Mouse (Mus musculus) adrenal gland, postnatal 0 days (tissue): ENCODE measurements around the gene AL732309.1. TPM values are rescaled to one million over a fixed set of nuclear protein-coding genes. Genes with fewer than 3 reads are reported as not detected.

Source experiments
- polyA plus RNA-seq: library from polyadenylated mRNA; unstranded; fragments of >200 nt; fragmentation: Nextera tagmentation; extraction: Ambion mirVana; gene quantifications from 2 replicates; pipeline ENCODE4 v1.2.1, GENCODE M21; 2015

The AL732309.1 gene
- 2.5 and 2.8 TPM in 2 replicates for polyA plus RNA-seq

GRCm38 (mm10) chr2:25246183-25247072, at the start of gene AL732309.1:
Gene AL732309.1 (minus strand): TSS chr2:25246863.

GRCm38 (mm10) chr2:25289651-25290050, 43.0 kb upstream of the AL732309.1 start, which contains the start of gene Lrrc26:
Gene Lrrc26 (plus strand): TSS chr2:25289915.

GRCm38 (mm10) chr2:25287927-25288649, 41.4 kb upstream of the AL732309.1 start, which contains the start of gene Tmem210:
Gene Tmem210 (plus strand): TSS chr2:25288145.

GRCm38 (mm10) chr2:25271827-25272511, 25.3 kb upstream of the AL732309.1 start, which contains the start of the genes Ssna1 and Anapc2:
Gene Ssna1 (minus strand): TSS chr2:25272438.
Gene Anapc2 (plus strand): TSS chr2:25272478.

GRCm38 (mm10) chr2:25262291-25262767, 15.7 kb upstream of the AL732309.1 start, which contains the start of gene Tprn:
Gene Tprn (plus strand): TSS chr2:25262618.

GRCm38 (mm10) chr2:25255284-25255779, 8.7 kb upstream of the AL732309.1 start, which contains the start of gene Tmem203:
Gene Tmem203 (plus strand): TSS chr2:25255439.

GRCm38 (mm10) chr2:25242101-25242506, 4.6 kb downstream of the AL732309.1 start, which contains the start of the genes Rnf208 and Cysrt1:
Gene Rnf208 (plus strand): TSS chr2:25242255.
Gene Cysrt1 (minus strand): TSS chr2:25242452.

GRCm38 (mm10) chr2:25236614-25237013, 10.0 kb downstream of the AL732309.1 start, which contains the start of gene Rnf224:
Gene Rnf224 (minus strand): TSS chr2:25236787.

GRCm38 (mm10) chr2:25234050-25234449, 12.6 kb downstream of the AL732309.1 start, which contains the start of gene Slc34a3:
Gene Slc34a3 (minus strand): TSS chr2:25234364.

GRCm38 (mm10) chr2:25224492-25224765, 22.2 kb downstream of the AL732309.1 start, which contains the start of gene Tubb4b:
Gene Tubb4b (minus strand): TSS chr2:25224702.

GRCm38 (mm10) chr2:25218445-25218844, 28.2 kb downstream of the AL732309.1 start, which contains the start of gene Fam166a:
Gene Fam166a (plus strand): TSS chr2:25218745.

GRCm38 (mm10) chr2:25214444-25214843, 32.2 kb downstream of the AL732309.1 start, which contains the start of gene Stpg3:
Gene Stpg3 (minus strand): TSS chr2:25214637.

GRCm38 (mm10) chr2:25211121-25211670, 35.5 kb downstream of the AL732309.1 start, which contains the start of gene Nelfb:
Gene Nelfb (minus strand): TSS chr2:25211489.

GRCm38 (mm10) chr2:25196172-25196954, 50.3 kb downstream of the AL732309.1 start, which contains the start of gene Tor4a:
Gene Tor4a (minus strand): TSS chr2:25196886.

Other genes starting within 250 kb of the AL732309.1 start
- gene Nsmf, start 192.5 kb downstream of the AL732309.1 start, polyA plus RNA-seq, result 54.6 and 57.0 TPM in 2 replicates
- gene Entpd8, start 166.6 kb downstream of the AL732309.1 start, polyA plus RNA-seq, result 0.36 and 0.76 TPM in 2 replicates
- gene Noxa1, start 151.7 kb downstream of the AL732309.1 start, polyA plus RNA-seq, result 0.17 TPM in 2 replicates
- 5.6 and 6.7 TPM in 2 replicates for gene Nrarp, start 66.1 kb downstream of the AL732309.1 start, polyA plus RNA-seq
- gene Tor4a, start 50.0 kb downstream of the AL732309.1 start, polyA plus RNA-seq, result 14.6 and 20.3 TPM in 2 replicates
- gene Nelfb, start 35.4 kb downstream of the AL732309.1 start, polyA plus RNA-seq, result 47.4 and 61.9 TPM in 2 replicates
- gene Stpg3, start 32.2 kb downstream of the AL732309.1 start, polyA plus RNA-seq, result not detected in 2 replicates
- gene Fam166a, start 28.1 kb downstream of the AL732309.1 start, polyA plus RNA-seq, result 0.12 and 0.58 TPM in 2 replicates
- 217 and 219 TPM in 2 replicates for gene Tubb4b, start 22.2 kb downstream of the AL732309.1 start, polyA plus RNA-seq
- gene Slc34a3, start 12.5 kb downstream of the AL732309.1 start, polyA plus RNA-seq, result 0.47 TPM in 1 of 2 replicates, not detected in the other
- not detected in 2 replicates for gene Rnf224, start 10.1 kb downstream of the AL732309.1 start, polyA plus RNA-seq
- gene Rnf208, start 4.6 kb downstream of the AL732309.1 start, polyA plus RNA-seq, result 12.9 and 25.4 TPM in 2 replicates
- gene Cysrt1, start 4.4 kb downstream of the AL732309.1 start, polyA plus RNA-seq, result 1.8 TPM in 1 of 2 replicates, not detected in the other
- 61.5 and 81.2 TPM in 2 replicates for gene Tmem203, start 8.6 kb upstream of the AL732309.1 start, polyA plus RNA-seq
- gene Tprn, start 15.8 kb upstream of the AL732309.1 start, polyA plus RNA-seq, result 5.6 and 7.3 TPM in 2 replicates
- 157 and 205 TPM in 2 replicates for gene Ssna1, start 25.6 kb upstream of the AL732309.1 start, polyA plus RNA-seq
- gene Anapc2, start 25.6 kb upstream of the AL732309.1 start, polyA plus RNA-seq, result 61.4 and 81.5 TPM in 2 replicates
- gene Tmem210, start 41.3 kb upstream of the AL732309.1 start, polyA plus RNA-seq, result not detected in 2 replicates
- 0.11 TPM in 1 of 2 replicates, not detected in the other for gene Lrrc26, start 43.1 kb upstream of the AL732309.1 start, polyA plus RNA-seq
- gene Grin1, start 72.3 kb upstream of the AL732309.1 start, polyA plus RNA-seq, result 4.9 and 7.5 TPM in 2 replicates
- 47.2 and 52.7 TPM in 2 replicates for gene Man1b1, start 85.5 kb upstream of the AL732309.1 start, polyA plus RNA-seq
- 30.8 and 45.6 TPM in 2 replicates for gene Dpp7, start 109.5 kb upstream of the AL732309.1 start, polyA plus RNA-seq
- gene Uap1l1, start 118.8 kb upstream of the AL732309.1 start, polyA plus RNA-seq, result 40.5 and 44.9 TPM in 2 replicates
- gene Sapcd2, start 125.5 kb upstream of the AL732309.1 start, polyA plus RNA-seq, result 8.1 and 10.7 TPM in 2 replicates
- 13.6 and 20.3 TPM in 2 replicates for gene Entpd2, start 149.0 kb upstream of the AL732309.1 start, polyA plus RNA-seq
- 93.9 and 115 TPM in 2 replicates for gene Npdc1, start 152.5 kb upstream of the AL732309.1 start, polyA plus RNA-seq
- gene Fut7, start 176.4 kb upstream of the AL732309.1 start, polyA plus RNA-seq, result 0.14 and 0.22 TPM in 2 replicates
- 4.9 and 6.6 TPM in 2 replicates for gene Abca2, start 181.8 kb upstream of the AL732309.1 start, polyA plus RNA-seq
- gene Clic3, start 210.0 kb upstream of the AL732309.1 start, polyA plus RNA-seq, result 6.1 and 6.2 TPM in 2 replicates
- 53.8 and 58.8 TPM in 2 replicates for gene Paxx, start 214.2 kb upstream of the AL732309.1 start, polyA plus RNA-seq
- gene Ptgds, start 223.2 kb upstream of the AL732309.1 start, polyA plus RNA-seq, result 8.3 and 9.6 TPM in 2 replicates
- gene Lcn12, start 247.0 kb upstream of the AL732309.1 start, polyA plus RNA-seq, result not detected in 2 replicates